Mouse (Mus musculus) monocyte, adult 5-6 weeks (primary cell): ENCODE results near the gene Lbhd2. TPM values are rescaled to one million over a fixed set of nuclear protein-coding genes. Genes with fewer than 3 reads are reported as not detected.
A peak's percentile ranks its signal among the peaks of the same experiment; 100 is the strongest.

Experiments used
- ATAC-seq: fragments of 153-309, 156-312 bp; replicated peaks from 2 replicates; pipeline ENCODE4 v1.8.0; 2017; ENCODE audit warnings: mild to moderate bottlenecking; ENCODE audit not compliant: low TSS enrichment, insufficient number of reproducible peaks, severe bottlenecking, poor library complexity, low FRiP score
- total RNA-seq: library from RNA; stranded (forward); fragments of 200-1000, 200-491, 200-594 nt; gene quantifications from 3 replicates; pipeline ENCODE4 v1.2.3, GENCODE M21; 2017

Lbhd2 gene
- total RNA-seq, 1 experiment from 2014 or later: not detected

- no peak for ATAC-seq
Measured at GRCm38 (mm10) chr12:111396997-111397396, 9.6 kb upstream of the Lbhd2 start.

DNA sequence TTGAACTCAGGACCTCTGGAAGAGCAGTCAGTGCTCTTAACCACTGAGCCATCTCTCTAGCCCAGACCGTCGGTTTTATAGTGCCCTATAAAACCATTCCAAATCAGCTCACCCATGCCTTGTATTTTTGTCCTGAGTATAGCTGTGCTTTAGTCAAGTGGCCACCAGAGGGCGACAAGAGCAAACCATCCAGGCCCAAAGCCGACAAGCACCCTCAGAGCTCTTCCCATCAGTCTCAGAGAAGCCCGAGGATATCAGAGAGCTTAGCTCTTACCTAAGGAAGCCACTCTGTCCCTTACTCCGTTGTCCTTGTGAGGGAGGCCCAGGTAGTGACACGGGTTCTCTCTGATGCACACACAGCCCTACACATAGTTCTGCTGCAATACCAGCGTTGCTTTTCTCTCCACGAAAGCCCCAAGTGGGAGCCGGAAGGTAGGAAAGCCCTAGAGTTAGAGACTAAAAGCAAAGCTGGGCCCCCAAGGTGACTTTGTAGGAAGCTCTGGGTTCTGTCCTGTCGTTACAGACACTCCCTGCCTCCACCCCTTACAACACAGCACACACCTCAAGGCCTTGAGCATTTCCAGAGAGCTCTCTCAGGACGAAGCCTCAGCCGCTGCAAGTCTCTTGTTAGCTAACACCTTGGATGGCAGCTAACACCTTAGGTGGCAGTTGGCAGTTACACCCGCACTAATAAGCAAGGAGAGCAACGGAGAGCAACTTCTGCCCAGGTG, 5.0 kb upstream of the Lbhd2 start:
- ATAC-seq: peak; percentile 70

- no peak for ATAC-seq
Measured at GRCm38 (mm10) chr12:111404880-111405279, 1.7 kb upstream of the Lbhd2 start.

GRCm38 (mm10) chr12:111409583-111409982, 3.0 kb downstream of the Lbhd2 start:
- ATAC-seq: no peak

GRCm38 (mm10) chr12:111411631-111412355, 5.2 kb downstream of the Lbhd2 start:
- ATAC-seq: no peak

DNA sequence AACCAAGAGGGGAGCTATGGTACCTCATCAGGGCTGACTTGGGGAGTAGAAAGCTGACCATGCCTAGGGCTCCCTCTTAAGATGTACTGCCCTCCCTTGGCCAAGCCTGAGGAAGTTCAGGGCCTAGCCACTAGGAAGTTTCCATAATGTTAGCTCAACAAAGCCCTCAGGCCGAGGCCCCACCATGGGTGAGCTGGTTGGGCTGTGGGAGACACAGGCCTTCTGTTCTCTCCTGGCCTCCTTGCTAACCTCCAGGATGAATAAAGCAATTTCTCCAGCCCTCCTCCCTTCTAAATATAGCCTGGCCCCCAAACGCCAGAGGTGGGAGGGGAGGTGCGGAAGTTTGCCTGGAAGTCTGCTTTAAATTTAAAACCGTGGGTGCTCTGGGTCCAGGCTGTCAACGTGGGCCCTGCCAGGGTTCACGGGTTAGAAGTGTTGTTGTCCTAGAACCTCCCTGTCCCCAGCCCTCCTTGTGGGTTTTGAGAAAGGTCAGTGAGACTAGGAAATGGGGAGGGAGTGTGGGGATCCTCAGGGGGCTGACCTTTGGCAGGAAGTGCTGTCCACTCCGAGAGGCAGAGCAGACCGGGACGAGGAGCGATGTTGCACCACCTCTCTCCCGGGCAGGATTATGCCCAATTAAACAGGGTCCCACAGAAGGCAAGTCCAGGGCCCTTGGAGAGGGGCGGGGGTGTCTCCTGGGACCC, 6.1 kb downstream of the Lbhd2 start:
- ATAC-seq: no peak

GRCm38 (mm10) chr12:111413300-111413699, 6.7 kb downstream of the Lbhd2 start:
- ATAC-seq: peak; percentile 88

- ATAC-seq: no peak
Measured at GRCm38 (mm10) chr12:111416921-111417779, 10.5 kb downstream of the Lbhd2 start, which contains the start of gene Exoc3l4. TSS of gene Exoc3l4 (plus strand) at chr12:111417017.

- ATAC-seq: no peak
Measured at GRCm38 (mm10) chr12:111419918-111420317, 13.3 kb downstream of the Lbhd2 start.

DNA sequence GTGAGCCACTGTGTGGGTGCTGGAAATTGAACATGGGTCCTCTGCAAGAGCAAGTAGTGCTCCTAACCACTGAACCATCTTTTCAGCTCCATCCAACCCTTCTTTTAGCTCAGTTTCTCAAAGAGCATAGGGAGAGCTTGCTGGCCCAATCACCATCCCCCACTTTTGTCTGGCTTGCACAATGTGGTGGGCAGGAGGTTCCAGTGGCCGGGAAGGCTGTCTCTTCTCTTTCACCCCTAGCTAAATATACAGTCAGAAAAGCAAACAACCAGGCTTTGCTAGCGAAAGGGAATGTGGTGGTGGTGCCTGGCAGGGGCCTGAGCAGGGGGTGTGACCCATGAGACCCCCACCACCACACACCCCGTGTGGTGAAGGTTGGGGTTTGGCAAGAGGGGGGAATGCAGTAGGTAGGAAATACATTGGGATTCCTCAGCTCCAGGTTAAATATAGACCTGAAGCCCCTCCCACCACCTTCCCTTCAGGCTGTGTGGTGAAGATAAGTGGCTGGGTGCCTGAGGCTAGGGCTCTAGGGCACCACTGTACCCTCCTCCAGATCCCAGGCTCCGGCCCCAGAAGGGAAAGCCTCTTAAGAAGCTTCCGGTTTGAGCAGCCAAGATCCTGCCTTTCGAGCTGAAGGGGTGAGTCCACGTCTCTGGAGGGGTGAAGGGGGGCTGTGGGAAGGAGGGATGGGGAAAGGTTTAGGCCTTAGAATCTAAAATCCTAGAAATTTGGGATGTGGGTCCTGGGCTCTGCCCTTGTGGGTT, 14.5 kb downstream of the Lbhd2 start:
- no peak for ATAC-seq

GRCm38 (mm10) chr12:111422852-111423251, 16.2 kb downstream of the Lbhd2 start:
- ATAC-seq: no peak

GRCm38 (mm10) chr12:111423570-111424129, 17.0 kb downstream of the Lbhd2 start:
- no peak for ATAC-seq

DNA sequence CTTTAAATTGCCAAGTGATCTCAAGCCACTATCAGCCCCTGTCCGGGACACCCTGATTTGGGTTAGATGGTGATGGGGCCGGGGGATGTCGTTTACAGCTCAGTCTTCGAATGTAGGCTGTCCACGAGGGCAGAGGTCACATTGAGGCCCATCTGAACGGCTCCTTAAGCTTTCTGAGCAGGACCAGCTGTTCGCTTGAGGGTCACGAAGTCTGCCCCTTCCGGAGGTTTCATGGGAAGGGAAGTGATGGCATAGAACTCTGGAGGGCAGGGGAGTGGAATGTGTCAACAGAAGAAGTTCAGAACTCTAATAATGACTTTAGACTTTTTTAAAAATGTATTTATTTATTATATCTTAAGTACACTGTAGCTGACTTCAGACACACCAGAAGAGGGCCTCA, 17.9 kb downstream of the Lbhd2 start:
- ATAC-seq: no peak

- ATAC-seq: peak; percentile 70
Measured at GRCm38 (mm10) chr12:111425258-111425657, 18.6 kb downstream of the Lbhd2 start.

DNA sequence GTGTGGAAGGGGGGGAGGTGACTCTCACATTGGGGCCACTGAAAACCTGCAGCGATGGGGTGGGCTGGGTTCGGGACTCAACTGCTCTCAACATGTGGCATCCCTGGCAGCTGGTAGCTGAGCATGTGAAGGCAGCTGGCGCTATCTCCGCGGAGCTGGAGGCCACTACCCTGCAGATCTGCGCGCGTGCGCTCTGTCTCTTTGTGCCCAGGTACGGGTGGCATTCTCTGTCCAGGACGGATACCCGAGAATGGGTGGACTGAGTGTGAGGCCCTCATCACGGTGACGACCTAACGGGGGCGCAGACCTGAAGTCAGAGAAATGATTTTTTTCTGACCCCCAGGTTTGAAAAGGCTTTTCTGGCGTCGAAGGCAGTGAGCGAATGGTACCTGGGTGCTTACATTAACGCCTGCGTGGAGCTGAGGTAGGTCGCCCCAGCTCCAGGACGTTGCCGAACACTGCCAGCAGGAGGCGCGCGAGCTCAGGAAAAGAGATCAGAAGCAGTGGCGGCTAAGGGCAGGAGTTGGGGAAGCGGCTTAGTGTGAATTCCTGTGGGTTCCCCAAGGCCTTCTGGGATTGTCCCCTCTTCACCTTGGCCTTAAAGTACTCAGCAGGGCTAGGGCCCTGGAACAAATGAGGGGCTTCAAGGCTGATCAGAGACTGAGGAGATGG, 19.3 kb downstream of the Lbhd2 start:
- peak; percentile 64 for ATAC-seq

GRCm38 (mm10) chr12:111427438-111428113, 21.0 kb downstream of the Lbhd2 start:
- ATAC-seq: no peak

- ATAC-seq: no peak
Measured at GRCm38 (mm10) chr12:111428364-111428763, 21.8 kb downstream of the Lbhd2 start.
